Mouse (Mus musculus) left cerebral cortex, adult 2 months (tissue): ENCODE data around the gene Gm13090. TPM values are rescaled to one million over a fixed set of nuclear protein-coding genes. Genes with fewer than 3 reads are reported as not detected.

Experiments
- DNase-seq, 2 experiments: peaks; one replicate each; pipeline ENCODE4 v3.0.0; 2021 to 2022; ENCODE audit warnings: low spot score in 2 of 2, mixed read lengths in 1 of 2; ENCODE audit errors: extremely low spot score in 1 of 2
- H3K27ac ChIP-seq: fragments of 200-600 bp; 2 replicates; pipeline ENCODE4 v1.8.1; 2022
- H3K4me3 ChIP-seq: fragments of 200-600 bp; 2 replicates; pipeline ENCODE4 v1.8.1; 2022
- CTCF ChIP-seq: fragments of 200-600 bp; IDR thresholded peaks from 2 replicates; pipeline ENCODE4 v1.8.1; 2022; ENCODE audit warnings: antibody characterized with exemption, mild to moderate bottlenecking, moderate library complexity
- intact Hi-C: fragments of 180-260 bp; cut with DNase I; formaldehyde crosslinking; loops from one replicate; pipeline ENCODE4 v1.15.1; 2025
- long read RNA-seq, 2 experiments: library from polyadenylated mRNA; stranded (forward); transcript quantifications; one replicate each; pipeline ENCODE4 v2.0.0; 2021; ENCODE audit warnings: borderline mapping rate in 2 of 2
- total RNA-seq, 2 experiments: library from RNA; stranded (reverse); gene quantifications; 2 replicates each; pipeline ENCODE4 v1.2.3; 2021

Gene Gm13090
- total RNA-seq, result not detected
- long read RNA-seq, experiment 1, result 0 reads
- long read RNA-seq, experiment 2, result 0 reads

- TF ChIP-seq CTCF, result no peak
- Histone ChIP-seq H3K27ac (peak within 1 kb of the TSS; percentile 44), H3K4me3 (no peak within 1 kb of the TSS; the same call in 1 of the 2 replicates)
- intact Hi-C loops, result no loop called here
- no peak for DNase-seq
Measured at GRCm38 (mm10) chr4:151089270-151089669, at the start of gene Gm13090. Gene Gm13090 (plus strand): TSS chr4:151089570.

DNA sequence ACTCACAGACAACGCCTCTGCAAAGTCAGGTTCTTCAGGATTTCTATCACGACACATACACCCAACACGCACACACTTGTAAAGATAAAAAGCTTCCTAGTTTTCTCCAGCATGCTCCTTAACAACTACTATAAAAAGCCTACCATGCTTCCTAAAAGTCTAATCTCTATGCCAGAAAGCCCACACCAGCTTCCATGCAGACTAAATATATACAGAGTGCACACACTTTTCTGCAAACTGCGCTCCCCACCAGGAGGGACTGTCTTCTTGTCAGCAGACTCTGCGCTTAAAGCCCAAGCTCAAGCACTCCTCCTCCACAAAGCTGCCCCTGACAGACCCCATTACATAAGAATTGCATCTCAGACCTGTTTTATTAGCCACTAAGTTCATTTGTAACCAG, 47.9 kb upstream of the Gm13090 start:
- Histone ChIP-seq H3K4me3 (peak overlapping the region; percentile 3), H3K27ac (peak overlapping the region; percentile 16; the same call in 1 of the 2 replicates)
- intact Hi-C loops, result loop anchor here (5.0 kb wide), 1 partner anchor 129 kb away; the partner anchor contains the start of genes Park7 and Tnfrsf9
- peak in 1 of 2 experiments; percentile 26 for DNase-seq
- no peak; the same call in 1 of the 2 replicates for TF ChIP-seq CTCF

- TF ChIP-seq CTCF, result no peak; the same call in 1 of the 2 replicates
- DNase-seq, result peak in 1 of 2 experiments; percentile 24
- intact Hi-C loops, result loop anchor here (5.0 kb wide), 1 partner anchor 131 kb away; the partner anchor contains the start of genes Park7 and Tnfrsf9
- H3K27ac ChIP-seq, result no peak overlapping the region; the same call in 1 of the 2 replicates
- H3K4me3 ChIP-seq, result peak overlapping the region; percentile 83
Measured at GRCm38 (mm10) chr4:151043281-151043680, 46.1 kb upstream of the Gm13090 start.

DNA sequence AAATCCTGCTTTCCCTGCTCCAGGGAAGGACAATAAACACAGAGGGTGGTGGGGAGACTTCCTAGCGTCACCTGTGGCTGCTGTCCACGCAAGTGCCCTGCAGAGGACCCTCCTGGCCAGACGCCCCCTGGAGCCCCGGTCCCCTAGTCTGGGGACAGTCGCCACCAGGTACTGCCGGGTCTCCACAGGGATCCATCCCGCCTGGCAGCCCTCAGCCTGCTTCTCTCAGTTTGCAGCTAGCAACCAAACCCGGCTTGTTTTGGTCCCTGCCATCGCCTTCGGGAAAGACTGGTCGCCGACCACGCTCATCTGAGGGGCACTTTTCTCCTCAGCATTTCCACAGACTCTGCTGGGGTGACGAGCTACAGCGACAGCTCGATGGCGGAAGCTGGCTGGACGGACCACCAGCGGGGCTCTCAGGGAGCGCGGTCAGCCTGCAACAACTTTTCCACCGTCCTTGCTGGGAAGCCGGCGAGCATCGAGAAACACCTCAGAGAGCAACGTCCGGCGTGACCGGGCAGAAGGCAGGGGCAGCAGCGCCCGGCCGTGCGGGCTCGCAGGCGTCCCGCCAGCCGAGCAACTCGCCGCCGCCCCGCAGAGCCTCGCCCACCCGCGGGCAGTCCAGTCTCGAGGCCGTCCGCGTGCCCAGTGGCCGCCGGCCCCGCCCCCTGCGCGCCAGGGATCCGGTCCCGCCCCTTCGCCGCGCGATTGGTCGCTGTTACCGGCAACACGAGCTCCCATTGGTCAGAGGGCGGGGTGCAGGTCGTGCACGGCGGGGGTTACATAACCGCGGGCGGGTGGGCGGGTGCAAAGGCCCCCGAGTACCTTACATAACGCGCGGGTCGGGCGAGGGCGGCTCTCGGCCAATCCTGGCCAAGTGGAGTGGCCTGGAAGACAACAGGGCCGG, 45.1 kb upstream of the Gm13090 start, which contains the start of gene Per3:
Gene Per3, minus strand, starts transcription at position 629 of the 907 bp plus-strand sequence.
- TF ChIP-seq CTCF, result no peak
- intact Hi-C loops, result loop anchor here (1.0 to 5.0 kb wide), 2 partner anchors 96 to 132 kb away; partner anchors contain the start of genes Park7 and Tnfrsf9
- Histone ChIP-seq H3K27ac (peak within 1 kb of the TSS; percentile 99), H3K4me3 (peak within 1 kb of the TSS; percentile 83)
- DNase-seq, result peak; percentile 98

GRCm38 (mm10) chr4:151044944-151045570, 44.3 kb upstream of the Gm13090 start:
- DNase-seq, result peak; percentile 32 to 36
- TF ChIP-seq CTCF, result no peak
- peak overlapping the region; percentile 83 for H3K4me3 ChIP-seq
- peak overlapping the region; percentile 94 for H3K27ac ChIP-seq
- intact Hi-C loops, result loop anchor here (1.0 to 5.0 kb wide), 2 partner anchors 95 to 133 kb away; partner anchors contain the start of genes Park7 and Tnfrsf9

DNA sequence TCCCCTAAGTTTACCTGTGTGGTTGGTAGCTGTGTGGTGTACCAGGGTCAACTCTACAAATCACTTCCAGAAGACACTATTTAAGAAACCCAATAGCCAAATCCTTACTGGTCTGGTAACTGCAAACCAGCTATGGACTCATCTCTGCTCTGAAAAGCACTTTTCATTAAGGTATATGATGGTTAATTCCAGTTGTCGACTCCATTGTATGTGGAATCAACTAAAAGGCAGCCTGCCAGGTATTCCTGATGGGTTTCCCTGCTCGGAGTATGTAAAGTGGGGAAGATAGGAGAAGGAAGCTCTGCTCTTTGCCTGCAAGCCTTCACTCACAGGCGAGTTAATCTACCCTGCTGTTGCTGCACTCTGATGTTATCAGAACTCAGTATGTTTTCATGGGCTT, 42.8 kb upstream of the Gm13090 start:
- H3K4me3 ChIP-seq, result no peak overlapping the region
- TF ChIP-seq CTCF, result no peak
- intact Hi-C loops, result no loop called here
- no peak for DNase-seq
- H3K27ac ChIP-seq, result no peak overlapping the region

DNA sequence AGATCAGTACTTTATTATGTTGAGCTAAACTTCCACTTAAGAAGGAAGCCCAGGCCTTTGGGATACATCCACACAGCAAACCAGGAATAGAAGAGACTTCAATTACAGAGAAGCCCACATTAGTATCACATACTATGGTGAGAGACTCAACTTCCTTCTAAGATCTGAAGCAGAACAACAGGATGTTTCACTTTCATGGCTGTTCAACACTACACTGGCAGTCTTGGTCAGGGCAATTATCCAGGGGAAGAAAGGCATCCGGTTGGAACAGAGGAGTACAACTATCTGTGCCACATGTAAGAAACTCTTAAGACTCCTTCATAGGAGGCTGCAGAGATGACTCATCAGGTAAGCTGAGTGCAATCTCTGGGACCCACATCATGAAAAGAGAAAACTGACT, 38.2 kb upstream of the Gm13090 start:
- TF ChIP-seq CTCF, result no peak
- Histone ChIP-seq H3K27ac (no peak overlapping the region; the same call in 1 of the 2 replicates), H3K4me3 (no peak overlapping the region)
- DNase-seq, result no peak
- intact Hi-C loops, result no loop called here

DNA sequence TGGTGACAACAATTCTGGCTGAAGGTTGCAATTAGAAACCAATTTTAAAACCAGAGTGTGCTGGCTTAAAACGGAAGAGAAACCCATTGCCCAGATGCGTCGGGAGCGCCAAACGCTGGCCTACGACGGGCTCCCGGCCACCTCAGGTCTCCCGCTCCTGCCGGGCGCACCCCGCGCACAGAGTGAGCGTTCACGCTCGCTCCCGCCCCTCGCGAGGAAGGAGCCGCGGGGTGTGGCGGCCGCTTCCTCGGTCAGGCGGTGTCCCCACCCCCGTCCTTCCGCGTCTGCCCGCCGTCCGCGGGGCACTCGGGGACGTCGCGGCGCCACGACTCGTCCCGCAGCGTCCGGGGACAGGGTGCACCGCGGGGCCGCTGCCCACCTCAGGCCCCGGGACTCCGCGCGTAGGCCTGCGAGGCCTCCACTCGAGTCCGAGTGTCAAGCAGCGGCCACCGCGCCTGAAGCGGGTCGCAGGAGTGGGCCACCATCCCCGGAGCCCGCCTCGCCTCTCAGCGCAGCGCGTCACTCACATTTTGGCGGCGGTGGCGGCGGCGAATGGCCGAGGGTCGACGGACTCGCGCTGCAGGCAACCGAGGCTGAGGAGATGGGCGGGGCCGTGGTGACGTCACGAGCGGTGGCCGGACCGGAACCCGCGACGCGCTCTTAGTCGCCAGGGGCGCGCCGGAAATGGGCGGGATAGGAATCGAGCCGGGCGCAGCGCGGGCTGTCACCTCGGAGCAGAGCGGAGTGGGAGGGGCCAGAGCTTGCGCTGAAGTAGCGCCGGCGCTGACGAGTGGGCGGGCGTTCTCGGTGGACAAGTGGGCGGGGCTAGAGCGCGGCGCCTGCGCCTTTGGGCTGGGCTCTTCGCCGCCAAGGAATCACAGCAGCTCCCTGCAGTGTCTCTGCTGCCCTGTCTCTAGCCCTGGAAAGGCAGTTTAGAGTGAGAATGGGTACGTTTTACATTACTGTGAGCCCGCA, 31.7 kb upstream of the Gm13090 start, which contains the start of gene Vamp3:
Gene Vamp3, minus strand, starts transcription at position 617 of the 975 bp plus-strand sequence.
- intact Hi-C loops, result no loop called here
- DNase-seq, result peak; percentile 99
- Histone ChIP-seq H3K27ac (peak within 1 kb of the TSS; percentile 99), H3K4me3 (peak within 1 kb of the TSS; percentile 90)
- TF ChIP-seq CTCF, result no peak

DNA sequence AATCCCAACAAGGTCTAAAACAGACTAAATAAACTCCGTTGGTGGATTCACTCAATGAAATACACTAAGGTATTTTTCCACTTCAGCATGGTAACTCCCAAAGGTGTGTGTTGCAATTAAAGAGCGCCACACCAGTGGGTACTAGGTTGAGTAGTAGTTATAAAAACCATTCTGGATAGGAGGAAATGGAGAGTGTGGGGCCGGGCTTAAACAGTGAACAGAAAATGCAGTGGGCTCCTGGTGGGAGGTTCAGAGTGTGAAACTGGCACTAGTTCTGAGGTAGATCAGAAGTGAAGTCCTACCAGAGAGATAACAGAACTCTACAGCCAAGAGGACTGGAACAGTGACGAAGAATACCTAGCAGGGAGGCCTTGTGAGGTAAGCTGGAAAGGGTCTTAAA, 30.7 kb upstream of the Gm13090 start:
- H3K4me3 ChIP-seq, result peak overlapping the region; percentile 50; the same call in 1 of the 2 replicates
- TF ChIP-seq CTCF, result no peak

GRCm38 (mm10) chr4:151059566-151059965, 29.8 kb upstream of the Gm13090 start:
- Histone ChIP-seq H3K4me3 (no peak overlapping the region), H3K27ac (no peak overlapping the region)
- no peak for TF ChIP-seq CTCF
- intact Hi-C loops, result no loop called here
- DNase-seq, result no peak

More for the DNA sequence above, 30.7 kb upstream of the Gm13090 start:
- DNase-seq, result no peak
- H3K27ac ChIP-seq, result peak overlapping the region; percentile 99
- intact Hi-C loops, result no loop called here
